Mouse (Mus musculus): Measurements from ENCODE around the gene Chsy1. TPM values are rescaled to one million over a fixed set of nuclear protein-coding genes. Genes with fewer than 3 reads are reported as not detected.

The Chsy1 gene
- polyA plus RNA-seq, 1 experiment from 2014 or later, result 10.1 TPM

DNA sequence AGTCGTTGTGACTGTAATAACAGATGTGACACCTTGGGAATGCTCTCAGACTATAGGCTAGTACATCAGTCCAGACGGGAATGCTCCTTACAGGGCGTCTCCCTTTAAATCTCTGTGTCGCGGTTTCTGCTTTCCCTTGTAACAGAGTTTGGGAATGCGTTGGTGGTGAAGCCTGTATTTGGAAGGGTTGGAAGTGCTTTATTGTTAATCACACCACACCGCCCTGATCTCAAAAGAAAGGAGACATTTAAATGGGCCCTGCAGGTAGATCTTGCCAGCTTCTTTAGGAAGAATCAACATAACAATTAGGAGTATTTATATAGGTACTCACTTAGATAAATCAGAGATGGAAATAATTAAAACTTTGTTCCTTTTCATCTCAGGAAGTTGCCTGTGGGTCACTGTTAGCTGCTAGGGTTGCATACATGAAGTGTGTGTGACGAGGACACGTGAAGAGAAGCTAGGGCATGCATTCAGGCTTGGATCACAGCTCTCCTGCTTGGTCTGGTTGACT lies 49.4 kb downstream of the Chsy1 start:
- 84% methylated on average over 9 of the region's 9 CpGs for WGBS (ENCODE audit: insufficient replicate concordance)
- H3K9me3 ChIP-seq (replicated peaks), result no peaks in the 10 kb centered on the region
- H3K4me2 ChIP-seq, result no peak overlapping the region
- H3K4me1 ChIP-seq (replicated peaks), result peaks cover 42% of the 10 kb centered on the region
- no peak overlapping the region for H3K9ac ChIP-seq
- ATAC-seq (ENCODE audit: low read depth), result no peak
- no peaks in the 10 kb centered on the region for H3K27me3 ChIP-seq
- no peak overlapping the region for H3K4me3 ChIP-seq (replicated peaks)
- no peak overlapping the region for H3K27ac ChIP-seq
- no peak for DNase-seq
- peaks cover 25% of the 10 kb centered on the region for H3K36me3 ChIP-seq

- DNase-seq (no peak), ATAC-seq (ENCODE audit: low read depth) (no peak)
- Histone ChIP-seq H3K4me3 (replicated peaks) (no peak overlapping the region), H3K9me3 (replicated peaks) (no peaks in the 10 kb centered on the region), H3K27ac (no peak overlapping the region), H3K4me2 (no peak overlapping the region), H3K9ac (no peak overlapping the region), H3K36me3 (peaks cover 21% of the 10 kb centered on the region), H3K27me3 (no peaks in the 10 kb centered on the region), H3K4me1 (replicated peaks) (peaks cover 44% of the 10 kb centered on the region)
- WGBS (ENCODE audit: insufficient replicate concordance), result 51% methylated on average over 5 of the region's 5 CpGs
Measured at GRCm38 (mm10) chr7:66159961-66160360, 50.6 kb downstream of the Chsy1 start.

GRCm38 (mm10) chr7:66161836-66162235 lies 52.5 kb downstream of the Chsy1 start:
- Histone ChIP-seq H3K4me3 (replicated peaks) (no peak overlapping the region), H3K36me3 (peaks cover 18% of the 10 kb centered on the region; the same call in 1 of the 2 replicates), H3K27ac (no peak overlapping the region), H3K9ac (no peak overlapping the region), H3K9me3 (replicated peaks) (no peaks in the 10 kb centered on the region), H3K27me3 (no peaks in the 10 kb centered on the region), H3K4me2 (no peak overlapping the region), H3K4me1 (replicated peaks) (peaks cover 30% of the 10 kb centered on the region)
- DNase-seq (no peak), ATAC-seq (ENCODE audit: low read depth) (no peak)
- WGBS (ENCODE audit: insufficient replicate concordance), result 61% methylated on average over 6 of the region's 6 CpGs

DNA sequence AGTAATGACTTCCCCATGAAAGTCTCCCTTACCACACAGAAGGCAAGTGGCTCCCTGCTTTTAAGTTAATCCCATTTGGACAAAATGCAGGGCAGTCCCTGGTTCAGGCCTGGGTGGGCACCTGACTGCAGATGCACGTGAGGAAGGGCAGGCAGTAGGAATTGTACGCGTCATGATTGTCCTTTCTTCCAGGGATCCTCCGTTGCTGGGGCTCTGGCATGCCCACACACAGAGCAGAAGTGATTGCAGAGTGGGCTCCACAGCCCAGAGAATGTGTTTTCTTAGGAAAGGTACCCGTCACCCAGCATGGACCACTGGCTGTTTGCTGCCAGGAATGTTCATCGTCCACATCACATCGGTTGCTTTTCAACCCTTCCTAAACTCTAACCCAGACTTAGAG lies 53.2 kb downstream of the Chsy1 start:
- DNase-seq (no peak), ATAC-seq (ENCODE audit: low read depth) (no peak)
- Histone ChIP-seq H3K36me3 (peaks cover 18% of the 10 kb centered on the region; the same call in 1 of the 2 replicates), H3K27me3 (no peaks in the 10 kb centered on the region), H3K9ac (no peak overlapping the region), H3K9me3 (replicated peaks) (no peaks in the 10 kb centered on the region), H3K4me3 (replicated peaks) (no peak overlapping the region), H3K4me1 (replicated peaks) (peaks cover 28% of the 10 kb centered on the region), H3K4me2 (no peak overlapping the region), H3K27ac (no peak overlapping the region)
- WGBS (ENCODE audit: insufficient replicate concordance), result 91% methylated on average over 7 of the region's 7 CpGs

- DNase-seq, result no peak
- Histone ChIP-seq H3K36me3 (peaks cover 15% of the 10 kb centered on the region; the same call in 1 of the 2 replicates), H3K27ac (0 out of 2 replicates have a peak overlapping the region, but pooled peaks have one; percentile 20), H3K4me3 (replicated peaks) (no peak overlapping the region), H3K9ac (no peak overlapping the region), H3K4me1 (replicated peaks) (peaks cover 25% of the 10 kb centered on the region), H3K4me2 (no peak overlapping the region), H3K9me3 (replicated peaks) (no peaks in the 10 kb centered on the region), H3K27me3 (no peaks in the 10 kb centered on the region)
- no peak for ATAC-seq (ENCODE audit: low read depth)
- WGBS (ENCODE audit: insufficient replicate concordance), result 89% methylated on average over 1 of the region's 1 CpGs
Measured at GRCm38 (mm10) chr7:66162981-66163380, 53.7 kb downstream of the Chsy1 start.

DNA sequence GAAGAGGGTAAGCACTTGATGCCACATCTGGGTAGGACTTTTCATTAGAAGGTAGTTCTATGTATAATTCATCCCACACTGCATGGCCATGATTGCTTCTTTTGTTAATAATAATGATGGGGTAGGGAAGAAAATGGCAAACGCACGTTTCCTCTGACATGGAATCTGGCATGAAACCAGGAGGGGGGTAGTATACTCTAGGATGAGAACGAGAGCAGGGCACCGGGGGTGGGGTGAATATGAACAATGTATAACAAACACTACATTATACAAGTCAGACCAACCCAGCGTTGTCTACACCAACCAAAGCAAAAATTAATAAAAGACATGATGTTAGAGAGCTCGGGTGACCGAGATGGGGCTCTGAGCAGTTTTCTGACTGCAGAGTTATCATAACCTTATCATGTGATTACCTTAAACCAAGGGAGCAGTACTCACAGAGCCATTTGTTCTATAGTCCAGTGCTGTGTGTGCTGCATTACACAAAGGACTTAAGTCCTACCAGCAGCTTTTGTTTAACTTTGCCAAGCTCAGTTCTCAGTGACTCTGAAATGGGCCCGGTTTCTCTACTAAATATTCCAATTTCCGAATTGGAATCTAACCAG lies 55.2 kb downstream of the Chsy1 start:
- Histone ChIP-seq H3K9ac (no peak overlapping the region), H3K4me3 (replicated peaks) (no peak overlapping the region), H3K27ac (no peak overlapping the region), H3K4me1 (replicated peaks) (peaks cover 22% of the 10 kb centered on the region), H3K36me3 (peaks cover 13% of the 10 kb centered on the region; the same call in 1 of the 2 replicates), H3K4me2 (no peak overlapping the region), H3K9me3 (replicated peaks) (no peaks in the 10 kb centered on the region), H3K27me3 (no peaks in the 10 kb centered on the region)
- no peak for DNase-seq
- 77% methylated on average over 9 of the region's 9 CpGs for WGBS (ENCODE audit: insufficient replicate concordance)
- no peak for ATAC-seq (ENCODE audit: low read depth)

GRCm38 (mm10) chr7:66165036-66165798 lies 55.9 kb downstream of the Chsy1 start:
- H3K27me3 ChIP-seq, result no peaks in the 10 kb centered on the region
- peaks cover 17% of the 10 kb centered on the region; the same call in 1 of the 2 replicates for H3K36me3 ChIP-seq
- H3K9ac ChIP-seq, result no peak overlapping the region
- DNase-seq, result no peak
- H3K4me1 ChIP-seq (replicated peaks), result peaks cover 19% of the 10 kb centered on the region
- no peak overlapping the region for H3K27ac ChIP-seq
- H3K9me3 ChIP-seq (replicated peaks), result no peaks in the 10 kb centered on the region
- no peak overlapping the region for H3K4me3 ChIP-seq (replicated peaks)
- ATAC-seq (ENCODE audit: low read depth), result no peak
- no peak overlapping the region for H3K4me2 ChIP-seq
- WGBS (ENCODE audit: insufficient replicate concordance), result 83% methylated on average over 5 of the region's 5 CpGs

GRCm38 (mm10) chr7:66168877-66169276 lies 59.6 kb downstream of the Chsy1 start:
- Histone ChIP-seq H3K27me3 (no peaks in the 10 kb centered on the region), H3K36me3 (peaks cover 39% of the 10 kb centered on the region), H3K9ac (no peak overlapping the region), H3K27ac (no peak overlapping the region), H3K4me3 (replicated peaks) (no peak overlapping the region), H3K4me1 (replicated peaks) (peaks cover 15% of the 10 kb centered on the region), H3K9me3 (replicated peaks) (no peaks in the 10 kb centered on the region), H3K4me2 (no peak overlapping the region)
- DNase-seq (no peak), ATAC-seq (ENCODE audit: low read depth) (no peak)
- WGBS (ENCODE audit: insufficient replicate concordance), result 79% methylated on average over 7 of the region's 7 CpGs

DNA sequence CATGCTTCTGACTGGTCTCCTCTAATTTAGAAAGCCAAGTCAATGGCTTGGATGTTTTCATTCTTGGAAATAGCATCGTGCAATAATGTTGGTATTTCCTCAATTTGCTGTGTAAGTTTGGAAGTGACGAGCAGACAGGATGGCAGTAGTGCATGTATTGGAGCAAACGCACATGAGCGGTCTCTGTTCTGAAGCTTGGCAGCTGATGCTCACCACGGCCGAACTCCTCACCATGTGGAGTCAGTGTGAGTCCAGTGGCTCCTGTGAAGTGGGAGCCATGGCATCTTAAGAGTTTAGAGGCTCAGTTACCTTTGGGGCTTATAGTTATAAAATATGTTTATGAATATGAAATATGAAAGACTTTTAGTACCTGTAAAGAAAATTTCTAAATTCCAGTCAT lies 60.2 kb downstream of the Chsy1 start:
- H3K4me2 ChIP-seq, result no peak overlapping the region
- WGBS (ENCODE audit: insufficient replicate concordance), result 76% methylated on average over 6 of the region's 6 CpGs
- peaks cover 45% of the 10 kb centered on the region for H3K36me3 ChIP-seq
- H3K9me3 ChIP-seq (replicated peaks), result no peaks in the 10 kb centered on the region
- no peak overlapping the region for H3K4me3 ChIP-seq (replicated peaks)
- no peaks in the 10 kb centered on the region for H3K27me3 ChIP-seq
- ATAC-seq (ENCODE audit: low read depth) (no peak), DNase-seq (no peak)
- H3K27ac ChIP-seq, result no peak overlapping the region
- H3K4me1 ChIP-seq (replicated peaks), result peaks cover 9% of the 10 kb centered on the region
- no peak overlapping the region for H3K9ac ChIP-seq

DNA sequence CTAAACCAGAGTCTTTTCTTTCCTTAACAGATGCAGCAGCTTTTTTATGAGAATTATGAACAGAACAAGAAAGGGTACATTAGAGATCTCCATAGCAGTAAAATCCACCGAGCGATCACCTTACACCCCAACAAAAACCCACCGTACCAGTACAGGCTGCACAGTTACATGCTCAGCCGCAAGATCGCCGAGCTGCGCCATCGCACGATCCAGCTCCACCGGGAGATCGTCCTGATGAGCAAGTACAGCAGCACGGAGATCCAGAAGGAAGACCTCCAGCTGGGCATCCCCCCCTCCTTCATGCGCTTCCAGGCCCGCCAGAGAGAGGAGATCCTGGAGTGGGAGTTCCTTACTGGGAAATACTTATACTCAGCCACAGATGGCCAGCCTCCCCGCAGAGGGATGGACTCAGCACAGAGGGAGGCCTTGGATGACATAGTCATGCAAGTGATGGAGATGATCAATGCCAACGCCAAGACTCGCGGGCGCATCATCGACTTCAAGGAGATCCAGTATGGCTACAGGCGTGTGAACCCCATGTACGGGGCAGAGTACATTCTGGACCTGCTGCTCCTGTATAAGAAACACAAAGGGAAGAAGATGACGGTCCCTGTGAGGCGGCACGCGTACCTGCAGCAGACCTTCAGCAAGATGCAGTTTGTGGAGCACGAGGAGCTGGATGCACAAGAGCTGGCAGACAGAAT lies 61.6 kb downstream of the Chsy1 start:
- ATAC-seq (ENCODE audit: low read depth) (no peak), DNase-seq (no peak)
- no peak overlapping the region for H3K4me3 ChIP-seq (replicated peaks)
- H3K9ac ChIP-seq, result no peak overlapping the region
- WGBS (ENCODE audit: insufficient replicate concordance), result 93% methylated on average over 27 of the region's 27 CpGs
- H3K9me3 ChIP-seq (replicated peaks), result no peaks in the 10 kb centered on the region
- no peak overlapping the region for H3K4me2 ChIP-seq
- no peak overlapping the region for H3K27ac ChIP-seq
- peaks cover 18% of the 10 kb centered on the region for H3K4me1 ChIP-seq (replicated peaks)
- H3K36me3 ChIP-seq, result peaks cover 52% of the 10 kb centered on the region
- no peaks in the 10 kb centered on the region for H3K27me3 ChIP-seq

- H3K27ac ChIP-seq, result no peak overlapping the region
- peaks cover 44% of the 10 kb centered on the region for H3K36me3 ChIP-seq
- DNase-seq, result no peak
- no peaks in the 10 kb centered on the region for H3K27me3 ChIP-seq
- H3K4me1 ChIP-seq (replicated peaks), result peaks cover 51% of the 10 kb centered on the region
- ATAC-seq (ENCODE audit: low read depth), result no peak
- no peaks in the 10 kb centered on the region for H3K9me3 ChIP-seq (replicated peaks)
- WGBS (ENCODE audit: insufficient replicate concordance), result 46% methylated on average over 6 of the region's 6 CpGs
- no peak overlapping the region for H3K4me2 ChIP-seq
- no peak overlapping the region for H3K9ac ChIP-seq
- H3K4me3 ChIP-seq (replicated peaks), result no peak overlapping the region
Measured at GRCm38 (mm10) chr7:66175738-66176137, 66.4 kb downstream of the Chsy1 start.
